Mouse (Mus musculus): ENCODE results near the gene Vmn1r239-ps.
"Not testable (repeated sequence)": the region's sequence is repeated elsewhere in the genome, so short reads cannot be mapped to it uniquely, and the experiment has no call there.

Vmn1r239-ps gene

GRCm38 (mm10) chrX:147453610-147454009 lies at the start of gene Vmn1r239-ps:
TSS of gene Vmn1r239-ps (minus strand) at chrX:147453710.
- in situ Hi-C loops (cut with MboI; ENCODE audit: low sequenced_read_pairs): not testable (repeated sequence)

DNA sequence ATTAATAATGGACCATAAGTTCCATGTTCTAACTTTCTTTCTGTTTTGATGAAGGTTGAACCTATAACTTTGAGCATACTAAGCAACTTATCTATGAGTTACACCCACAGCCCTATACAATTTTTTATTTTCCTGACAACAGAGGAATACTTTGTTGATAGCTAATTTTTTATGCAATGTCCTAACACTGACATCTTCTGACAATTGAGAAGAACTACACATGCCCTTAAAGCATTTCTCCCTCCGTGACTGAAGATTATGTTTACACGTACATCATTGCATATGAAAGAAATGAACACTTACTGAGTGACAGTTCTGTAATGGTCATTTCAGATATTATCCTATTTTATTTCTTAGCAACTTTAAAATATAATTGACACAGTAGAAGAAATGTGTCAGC lies 36.0 kb upstream of the Vmn1r239-ps start:
- in situ Hi-C loops (cut with MboI; ENCODE audit: low sequenced_read_pairs): no loop called here

DNA sequence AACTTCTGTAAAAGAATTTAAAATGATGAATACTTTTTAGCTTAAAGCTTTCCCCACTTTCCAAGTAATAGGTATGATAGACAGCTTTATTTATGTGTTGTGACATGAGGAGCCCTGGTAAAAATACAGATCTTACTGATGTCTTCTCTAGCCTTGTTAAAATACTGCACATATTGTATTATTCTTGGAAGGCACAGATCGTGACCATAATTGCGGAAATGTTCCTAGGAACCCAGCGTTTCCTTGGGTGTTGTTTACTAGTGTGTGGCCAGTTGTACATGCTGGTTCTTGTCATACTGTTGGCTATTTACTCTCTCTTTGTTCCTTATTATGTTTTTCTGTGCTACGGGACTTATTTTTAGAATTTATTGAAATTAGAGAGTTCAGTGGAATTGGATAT lies 10.1 kb downstream of the Vmn1r239-ps start:
- in situ Hi-C loops (cut with MboI; ENCODE audit: low sequenced_read_pairs): no loop called here

DNA sequence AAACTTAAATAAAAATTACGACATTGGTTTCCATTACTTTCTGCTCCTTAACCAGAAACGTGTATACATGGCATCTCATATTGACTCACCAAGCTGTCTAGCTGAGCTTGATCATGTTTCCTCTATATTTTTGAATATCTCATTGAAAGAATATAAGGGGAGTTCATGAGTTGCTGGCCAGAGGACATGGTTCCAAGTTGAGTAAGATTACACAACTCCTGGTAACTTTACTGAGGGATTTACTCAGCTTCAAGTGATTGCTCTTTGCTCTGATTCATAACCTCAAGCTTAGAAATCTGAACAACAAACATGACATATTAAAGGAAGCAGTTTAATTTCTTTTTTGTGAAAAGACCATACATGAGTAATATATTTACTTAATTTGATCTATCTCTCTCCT lies 18.1 kb downstream of the Vmn1r239-ps start:
- in situ Hi-C loops (cut with MboI; ENCODE audit: low sequenced_read_pairs): no loop called here

DNA sequence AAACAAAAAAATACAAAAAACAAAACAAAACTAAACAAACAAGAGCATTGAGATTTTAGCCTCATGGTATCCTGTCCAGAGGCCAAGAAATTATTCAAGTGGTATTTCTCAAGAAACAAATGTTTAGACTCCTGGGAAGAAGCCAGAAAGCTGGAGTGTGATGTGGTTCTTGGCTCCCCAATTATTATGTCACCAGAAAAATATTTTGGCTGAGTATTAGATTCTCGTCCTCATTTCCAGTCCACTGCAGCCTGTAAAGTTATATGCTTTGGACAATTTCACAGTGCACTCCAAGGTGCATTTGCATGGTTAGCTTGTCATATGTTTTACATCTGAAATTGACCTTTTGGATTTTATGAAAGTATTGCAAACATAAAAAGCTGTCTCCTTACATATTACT lies 23.8 kb downstream of the Vmn1r239-ps start:
- in situ Hi-C loops (cut with MboI; ENCODE audit: low sequenced_read_pairs): no loop called here

GRCm38 (mm10) chrX:147429129-147429528 lies 24.4 kb downstream of the Vmn1r239-ps start, which contains the start of gene Il13ra2:
TSS of gene Il13ra2 (minus strand) at chrX:147429192.
- in situ Hi-C loops (cut with MboI; ENCODE audit: low sequenced_read_pairs): no loop called here

Measured in CH12F3 (cell line).